Mouse (Mus musculus): ENCODE measurements at regions not wholly inside any gene's neighbourhood (a gene's known extent, or its start where the extent isn't known, plus 50 kb on each side); places are given as distances from the start of the nearest gene placed in this dataset.

DNA sequence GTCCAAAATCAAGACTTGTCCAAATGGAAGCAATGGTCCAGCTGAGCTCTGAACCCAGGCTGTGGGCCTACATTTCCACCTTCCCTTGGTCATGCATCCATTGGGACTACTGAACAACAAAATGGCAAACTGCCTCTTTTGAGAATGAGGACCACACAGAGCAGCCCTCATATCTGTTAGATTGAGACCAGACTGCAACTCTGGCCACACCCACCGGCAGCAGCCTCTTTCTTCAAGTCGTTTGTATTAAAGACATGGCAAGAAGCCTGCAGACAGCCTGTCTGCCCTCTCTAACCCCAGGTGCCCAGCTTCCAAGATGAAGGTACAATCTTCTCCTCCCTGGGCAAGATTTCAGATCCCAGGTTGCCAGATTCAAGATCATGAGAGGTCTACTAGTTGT is 51.8 kb upstream of the St6galnac3 start:
- TF ChIP-seq POLR2A (IDR thresholded peaks at IDR 0.05; ENCODE audit: borderline replicate concordance, extremely low read depth, insufficient read depth, insufficient read length, poor library complexity, severe bottlenecking) (no peak), CTCF (IDR thresholded peaks at IDR 0.05; ENCODE audit: borderline replicate concordance, extremely low read depth, insufficient read depth, insufficient read length) (no peak)
- DNase-seq (ENCODE audit: low read depth): no peak

DNA sequence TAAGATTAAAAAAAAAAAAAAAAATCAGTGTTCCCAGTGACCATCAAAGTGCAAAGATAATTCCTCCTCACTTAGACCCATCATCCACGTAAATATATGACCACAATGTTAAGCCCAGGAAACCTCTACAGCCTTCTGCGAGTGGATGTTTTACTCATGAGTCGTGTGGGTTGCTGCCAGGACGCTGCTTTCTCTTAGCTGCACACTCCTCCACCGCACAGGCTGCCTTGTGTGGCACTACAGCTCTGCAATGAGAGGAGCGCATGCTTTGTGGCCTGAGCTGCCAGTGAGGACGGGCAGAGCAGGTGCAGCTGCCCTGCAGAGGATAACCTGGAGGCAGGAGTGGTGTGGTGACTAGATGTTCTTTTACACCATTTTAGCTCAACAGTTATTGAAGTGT is 53.4 kb upstream of the St6galnac3 start:
- TF ChIP-seq POLR2A (IDR thresholded peaks at IDR 0.05; ENCODE audit: borderline replicate concordance, extremely low read depth, insufficient read depth, insufficient read length, poor library complexity, severe bottlenecking) (no peak), CTCF (IDR thresholded peaks at IDR 0.05; ENCODE audit: borderline replicate concordance, extremely low read depth, insufficient read depth, insufficient read length) (no peak)
- DNase-seq (ENCODE audit: low read depth): no peak

DNA sequence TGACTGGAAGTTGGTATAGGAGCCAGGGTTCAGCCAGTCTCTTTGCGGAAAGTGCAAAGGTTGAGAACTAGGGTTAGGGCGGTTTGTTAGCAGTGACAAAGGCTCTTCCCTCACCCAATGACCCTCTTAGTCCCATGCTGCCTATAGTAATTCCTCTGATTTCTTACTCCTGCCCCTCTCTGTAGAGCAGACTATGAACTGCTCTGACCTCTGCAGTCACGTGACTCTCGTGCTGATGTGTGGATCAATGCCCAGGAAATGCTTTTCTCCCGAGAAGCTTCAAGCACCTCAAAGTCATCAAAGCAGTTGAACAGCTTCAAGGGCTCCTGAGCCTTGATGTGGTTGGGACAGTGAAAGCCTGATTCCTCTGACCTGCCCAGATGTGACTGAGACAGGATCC is 57.5 kb upstream of the St6galnac3 start:
- TF ChIP-seq CTCF (IDR thresholded peaks at IDR 0.05; ENCODE audit: borderline replicate concordance, extremely low read depth, insufficient read depth, insufficient read length) (no peak), POLR2A (IDR thresholded peaks at IDR 0.05; ENCODE audit: borderline replicate concordance, extremely low read depth, insufficient read depth, insufficient read length, poor library complexity, severe bottlenecking) (no peak)

DNA sequence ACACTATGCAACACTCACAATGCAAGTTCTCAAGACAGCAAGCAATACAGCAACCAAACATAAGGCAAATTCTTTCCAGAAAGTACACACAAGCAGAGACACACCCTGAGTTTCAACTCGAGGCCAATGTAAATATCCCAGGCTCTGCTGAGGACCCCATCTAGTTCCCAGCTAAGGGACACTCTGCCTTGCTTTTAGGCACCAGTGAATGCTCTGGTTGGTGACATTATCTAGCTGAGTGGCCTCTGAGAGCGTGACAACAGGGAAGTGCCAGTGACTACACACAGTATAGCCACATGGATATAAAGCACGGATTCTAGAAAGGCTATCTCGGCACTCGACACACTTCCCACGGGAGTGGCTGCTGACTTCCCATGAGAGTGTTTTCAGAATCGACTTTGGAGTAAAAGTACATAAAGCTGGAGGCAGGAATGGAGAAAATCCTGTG is 58.3 kb upstream of the St6galnac3 start:
- DNase-seq (ENCODE audit: low read depth): no peak
- TF ChIP-seq POLR2A (IDR thresholded peaks at IDR 0.05; ENCODE audit: borderline replicate concordance, extremely low read depth, insufficient read depth, insufficient read length, poor library complexity, severe bottlenecking): no peak
- TF ChIP-seq CTCF (IDR thresholded peaks at IDR 0.05; ENCODE audit: borderline replicate concordance, extremely low read depth, insufficient read depth, insufficient read length): no peak

More for the DNA sequence above, 57.5 kb upstream of the St6galnac3 start:
- DNase-seq (ENCODE audit: low read depth): peak; percentile 26

DNA sequence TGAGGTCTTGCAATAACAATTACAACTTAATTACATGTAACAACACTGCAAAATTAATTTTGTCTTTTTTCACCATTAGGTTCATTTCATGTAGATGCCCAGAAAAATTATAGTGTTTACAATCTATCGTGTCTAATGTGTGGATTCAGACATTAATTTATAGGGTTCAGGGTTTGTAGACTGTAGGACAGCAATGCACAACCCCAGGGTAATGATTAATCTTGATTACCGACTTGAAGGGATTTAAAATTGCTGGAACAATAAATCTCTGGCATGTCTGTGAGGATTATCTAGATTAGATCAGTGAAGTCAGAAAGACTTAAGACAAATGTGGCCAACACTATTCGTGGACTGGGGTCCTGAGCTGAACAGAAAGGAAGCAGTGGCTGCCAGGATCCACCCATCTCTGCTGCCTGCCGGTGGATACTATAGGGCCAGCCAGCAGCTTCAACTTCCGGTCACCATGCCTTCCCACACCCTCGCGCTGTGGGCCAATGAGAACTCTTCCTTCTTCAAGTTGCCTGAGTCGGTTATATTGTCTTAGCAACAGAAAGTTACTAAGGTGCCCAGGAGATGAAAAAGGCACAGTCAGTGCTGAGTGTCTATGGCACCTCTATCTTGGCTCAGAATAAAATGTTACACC is 59.1 kb upstream of the St6galnac3 start:
- TF ChIP-seq CTCF (IDR thresholded peaks at IDR 0.05; ENCODE audit: borderline replicate concordance, extremely low read depth, insufficient read depth, insufficient read length) (no peak), POLR2A (IDR thresholded peaks at IDR 0.05; ENCODE audit: borderline replicate concordance, extremely low read depth, insufficient read depth, insufficient read length, poor library complexity, severe bottlenecking) (no peak)
- DNase-seq (ENCODE audit: low read depth): no peak

GRCm38 (mm10) chr3:153790455-153790856 is 53.6 kb upstream of the Asb17 start:
- no peak for DNase-seq (ENCODE audit: low read depth)
- no peak for TF ChIP-seq CTCF (IDR thresholded peaks at IDR 0.05; ENCODE audit: borderline replicate concordance, extremely low read depth, insufficient read depth, insufficient read length)
- TF ChIP-seq POLR2A (IDR thresholded peaks at IDR 0.05; ENCODE audit: borderline replicate concordance, extremely low read depth, insufficient read depth, insufficient read length, poor library complexity, severe bottlenecking): no peak

DNA sequence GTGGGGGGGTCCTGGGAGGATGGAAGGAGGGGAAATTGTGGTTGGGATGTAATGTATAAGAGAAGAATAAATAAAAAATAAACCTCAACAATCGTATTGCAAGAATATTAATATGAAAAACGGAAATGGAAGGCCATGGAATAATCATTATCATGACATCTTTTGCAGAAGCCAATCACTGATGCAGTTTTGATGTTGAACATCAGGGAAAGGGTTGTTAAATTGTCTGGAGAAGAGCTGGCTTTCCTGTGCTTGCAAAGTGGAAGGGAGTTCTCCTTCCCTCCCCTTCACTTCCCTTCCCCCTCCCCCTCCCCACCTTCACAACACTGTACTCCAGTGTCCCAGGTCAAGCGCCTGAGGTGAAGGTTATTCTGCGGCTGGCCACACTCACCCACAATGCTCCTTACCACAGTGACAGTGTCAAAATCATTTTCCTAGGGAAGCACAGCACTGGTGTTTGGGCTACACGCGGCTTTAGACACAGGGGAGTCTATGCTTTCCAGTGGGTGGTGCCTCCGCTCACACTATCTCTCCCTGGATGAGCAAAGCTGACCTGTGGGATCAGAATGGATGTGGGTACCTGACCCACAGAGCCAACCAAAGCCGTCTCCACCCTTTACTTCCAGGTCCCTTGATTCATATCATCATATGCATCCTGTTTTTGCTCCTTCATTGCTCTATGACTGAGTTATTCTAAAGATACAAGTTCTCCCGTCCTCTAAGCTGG is 53.0 kb upstream of the Asb17 start:
- no peak for DNase-seq (ENCODE audit: low read depth)
- TF ChIP-seq CTCF (IDR thresholded peaks at IDR 0.05; ENCODE audit: borderline replicate concordance, extremely low read depth, insufficient read depth, insufficient read length) (no peak), POLR2A (IDR thresholded peaks at IDR 0.05; ENCODE audit: borderline replicate concordance, extremely low read depth, insufficient read depth, insufficient read length, poor library complexity, severe bottlenecking) (no peak)

- TF ChIP-seq CTCF (IDR thresholded peaks at IDR 0.05; ENCODE audit: borderline replicate concordance, extremely low read depth, insufficient read depth, insufficient read length) (no peak), POLR2A (IDR thresholded peaks at IDR 0.05; ENCODE audit: borderline replicate concordance, extremely low read depth, insufficient read depth, insufficient read length, poor library complexity, severe bottlenecking) (no peak)
- no peak for DNase-seq (ENCODE audit: low read depth)
These were observed 52.2 kb upstream of the Asb17 start for GRCm38 (mm10) chr3:153791610-153792363.

DNA sequence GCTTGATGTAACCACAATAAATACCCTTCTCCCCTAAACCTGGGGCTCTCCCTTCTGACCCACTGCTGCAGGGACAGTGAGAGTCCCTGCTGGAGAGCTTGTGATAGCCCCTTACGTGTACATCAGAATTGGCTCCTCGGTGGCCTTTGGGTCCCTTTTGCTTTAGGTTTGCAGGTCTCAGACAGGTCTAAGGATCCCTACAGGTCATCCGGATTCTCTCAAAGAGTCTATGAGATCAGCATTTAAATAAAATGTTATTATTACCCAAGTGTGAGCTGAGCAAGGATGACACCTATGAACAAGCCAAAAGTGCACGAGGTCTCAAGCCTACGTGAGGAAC is 51.7 kb upstream of the Asb17 start:
- TF ChIP-seq POLR2A (IDR thresholded peaks at IDR 0.05; ENCODE audit: borderline replicate concordance, extremely low read depth, insufficient read depth, insufficient read length, poor library complexity, severe bottlenecking) (no peak), CTCF (IDR thresholded peaks at IDR 0.05; ENCODE audit: borderline replicate concordance, extremely low read depth, insufficient read depth, insufficient read length) (no peak)

More for the DNA sequence above, 51.7 kb upstream of the Asb17 start:
- no peak for DNase-seq (ENCODE audit: low read depth)

Measured in brain, embryonic 14.5 days (tissue).